Mouse (Mus musculus): ENCODE measurements at regions not wholly inside any gene's neighbourhood (a gene's known extent, or its start where the extent isn't known, plus 50 kb on each side); places are given as distances from the start of the nearest gene placed in this dataset.

DNA sequence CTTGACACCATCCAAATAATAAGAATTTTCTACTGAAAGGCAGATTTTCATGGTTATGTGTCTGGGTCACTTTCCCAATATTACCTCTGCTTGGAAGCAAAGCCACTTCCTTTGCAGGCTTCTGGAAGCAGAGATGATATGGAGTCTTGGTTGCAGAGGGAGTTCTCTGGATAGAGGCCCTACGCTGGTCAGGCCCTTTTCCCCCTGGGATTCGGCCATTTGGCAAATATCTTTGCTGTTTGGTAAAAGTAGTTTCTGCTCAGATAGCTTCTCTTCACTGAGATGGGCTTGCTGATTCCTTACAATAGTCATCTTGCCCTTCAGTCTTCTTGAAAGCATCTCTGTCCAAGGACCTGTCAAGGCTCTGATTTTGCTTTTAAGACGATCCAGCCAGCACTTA, 98.2 kb upstream of the Fyn start:
- TF ChIP-seq CTCF (IDR thresholded peaks at IDR 0.05; ENCODE audit: control insufficient read depth, insufficient read depth, low read length) (no peak), POLR2A (IDR thresholded peaks at IDR 0.05; ENCODE audit: borderline replicate concordance, control insufficient read depth, low read depth, low read length) (no peak)

Measured in bone marrow, adult 2 months (tissue).